Mouse (Mus musculus): ENCODE measurements around the gene Timm10. TPM values are rescaled to one million over a fixed set of nuclear protein-coding genes. Genes with fewer than 3 reads are reported as not detected.

Gene Timm10
- polyA plus RNA-seq, 1 experiment: 28.5 TPM

GRCm38 (mm10) chr2:84819861-84820260 is 6.9 kb upstream of the Timm10 start:
- TF ChIP-seq CTCF (IDR thresholded peaks at IDR 0.05; ENCODE audit: control insufficient read depth, insufficient read depth, insufficient replicate concordance, low read depth, low read length) (no peak), POLR2A (IDR thresholded peaks at IDR 0.05; ENCODE audit: control insufficient read depth, low read depth, low read length) (no peak)
- H3K4me3 ChIP-seq (ENCODE audit: control insufficient read depth, low read depth, low read length): no peak overlapping the region
- H3K36me3 ChIP-seq (ENCODE audit: control insufficient read depth, insufficient read depth, low read length): no peaks in the 10 kb centered on the region
- no peaks in the 10 kb centered on the region; the same call in 1 of the 2 replicates for H3K27me3 ChIP-seq (ENCODE audit: control insufficient read depth, insufficient read depth, low read length)
- H3K27ac ChIP-seq (ENCODE audit: control insufficient read depth, insufficient read depth, low read depth, low read length): no peak overlapping the region
- H3K4me1 ChIP-seq (ENCODE audit: control insufficient read depth, insufficient read depth, low read length): peaks cover 7% of the 10 kb centered on the region

GRCm38 (mm10) chr2:84822552-84822951 is 4.2 kb upstream of the Timm10 start, which contains the start of gene Smtnl1:
Gene Smtnl1, minus strand, starts transcription at chr2:84822652.
- no peak for TF ChIP-seq POLR2A (IDR thresholded peaks at IDR 0.05; ENCODE audit: control insufficient read depth, low read depth, low read length)
- no peak for TF ChIP-seq CTCF (IDR thresholded peaks at IDR 0.05; ENCODE audit: control insufficient read depth, insufficient read depth, insufficient replicate concordance, low read depth, low read length)
- Histone ChIP-seq H3K27ac (ENCODE audit: control insufficient read depth, insufficient read depth, low read depth, low read length) (no peak within 1 kb of the TSS), H3K36me3 (ENCODE audit: control insufficient read depth, insufficient read depth, low read length) (no peaks in the 10 kb centered on the region)

GRCm38 (mm10) chr2:84823237-84823636 is 3.6 kb upstream of the Timm10 start:
- Histone ChIP-seq H3K36me3 (ENCODE audit: control insufficient read depth, insufficient read depth, low read length) (no peaks in the 10 kb centered on the region), H3K27ac (ENCODE audit: control insufficient read depth, insufficient read depth, low read depth, low read length) (no peak overlapping the region), H3K4me3 (ENCODE audit: control insufficient read depth, low read depth, low read length) (no peak overlapping the region), H3K4me1 (ENCODE audit: control insufficient read depth, insufficient read depth, low read length) (peaks cover 12% of the 10 kb centered on the region), H3K27me3 (ENCODE audit: control insufficient read depth, insufficient read depth, low read length) (no peaks in the 10 kb centered on the region)
- no peak for TF ChIP-seq CTCF (IDR thresholded peaks at IDR 0.05; ENCODE audit: control insufficient read depth, insufficient read depth, insufficient replicate concordance, low read depth, low read length)
- TF ChIP-seq POLR2A (IDR thresholded peaks at IDR 0.05; ENCODE audit: control insufficient read depth, low read depth, low read length): no peak

More at GRCm38 (mm10) chr2:84822552-84822951, 4.2 kb upstream of the Timm10 start, which contains the start of gene Smtnl1:
- Histone ChIP-seq H3K27me3 (ENCODE audit: control insufficient read depth, insufficient read depth, low read length) (no peaks in the 10 kb centered on the region), H3K4me3 (ENCODE audit: control insufficient read depth, low read depth, low read length) (no peak within 1 kb of the TSS), H3K4me1 (ENCODE audit: control insufficient read depth, insufficient read depth, low read length) (peaks cover 11% of the 10 kb centered on the region)

GRCm38 (mm10) chr2:84827283-84827920 is 605 bp downstream of the Timm10 start:
- TF ChIP-seq POLR2A (IDR thresholded peaks at IDR 0.05; ENCODE audit: control insufficient read depth, low read depth, low read length): no peak
- no peaks in the 10 kb centered on the region for H3K36me3 ChIP-seq (ENCODE audit: control insufficient read depth, insufficient read depth, low read length)
- peak overlapping the region; percentile 91 for H3K27ac ChIP-seq (ENCODE audit: control insufficient read depth, insufficient read depth, low read depth, low read length)

DNA sequence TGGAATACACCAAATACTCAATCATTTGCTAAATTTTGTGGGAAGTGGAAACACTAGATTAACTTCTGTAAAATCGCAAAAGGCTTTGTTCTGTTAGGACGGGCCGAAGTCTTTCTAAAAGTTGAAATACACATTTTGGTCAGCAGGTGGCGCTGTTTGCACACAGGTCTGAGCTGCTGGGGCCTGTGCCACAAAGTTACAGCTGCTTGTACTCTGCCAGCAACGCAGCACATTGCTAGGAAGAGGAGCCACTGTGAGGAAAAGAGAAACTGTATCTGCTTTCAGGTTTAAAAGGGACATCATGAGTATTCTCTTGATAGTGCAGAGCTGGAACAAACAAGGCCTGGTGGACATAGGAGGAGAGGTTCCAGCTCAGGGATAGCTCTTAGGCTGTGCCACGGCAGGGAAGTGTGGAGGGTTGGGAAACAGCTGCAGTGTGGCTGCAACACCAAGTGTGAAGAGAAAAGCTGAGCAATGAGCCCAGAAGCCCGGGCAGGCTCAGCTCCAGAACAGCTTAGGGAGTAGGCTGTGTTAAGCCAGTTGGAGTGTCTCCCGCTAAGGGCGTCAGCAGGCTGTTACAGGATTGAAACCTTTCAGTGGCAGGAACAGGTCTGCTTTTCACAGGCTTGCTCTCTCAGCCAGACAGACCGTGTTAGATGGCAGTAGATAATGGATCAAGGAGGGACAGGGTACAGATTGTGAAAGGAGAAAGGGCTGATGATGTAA is 5.0 kb downstream of the Timm10 start:
- 0 out of 2 replicates have a peak overlapping the region, but pooled peaks have one; percentile 40 for H3K27ac ChIP-seq (ENCODE audit: control insufficient read depth, insufficient read depth, low read depth, low read length)
- H3K27me3 ChIP-seq (ENCODE audit: control insufficient read depth, insufficient read depth, low read length): no peaks in the 10 kb centered on the region

More at GRCm38 (mm10) chr2:84827283-84827920, 605 bp downstream of the Timm10 start:
- Histone ChIP-seq H3K4me1 (ENCODE audit: control insufficient read depth, insufficient read depth, low read length) (peaks cover 13% of the 10 kb centered on the region), H3K27me3 (ENCODE audit: control insufficient read depth, insufficient read depth, low read length) (no peaks in the 10 kb centered on the region), H3K4me3 (ENCODE audit: control insufficient read depth, low read depth, low read length) (peak overlapping the region; percentile 100)

GRCm38 (mm10) chr2:84837107-84837506 is 10.3 kb downstream of the Timm10 start:
- Histone ChIP-seq H3K36me3 (ENCODE audit: control insufficient read depth, insufficient read depth, low read length) (no peaks in the 10 kb centered on the region), H3K4me1 (ENCODE audit: control insufficient read depth, insufficient read depth, low read length) (peaks cover 16% of the 10 kb centered on the region), H3K27ac (ENCODE audit: control insufficient read depth, insufficient read depth, low read depth, low read length) (no peak overlapping the region), H3K4me3 (ENCODE audit: control insufficient read depth, low read depth, low read length) (no peak overlapping the region), H3K27me3 (ENCODE audit: control insufficient read depth, insufficient read depth, low read length) (no peaks in the 10 kb centered on the region)
- TF ChIP-seq POLR2A (IDR thresholded peaks at IDR 0.05; ENCODE audit: control insufficient read depth, low read depth, low read length): no peak
- no peak for TF ChIP-seq CTCF (IDR thresholded peaks at IDR 0.05; ENCODE audit: control insufficient read depth, insufficient read depth, insufficient replicate concordance, low read depth, low read length)

More for the DNA sequence above, 5.0 kb downstream of the Timm10 start:
- Histone ChIP-seq H3K4me1 (ENCODE audit: control insufficient read depth, insufficient read depth, low read length) (peaks cover 8% of the 10 kb centered on the region), H3K36me3 (ENCODE audit: control insufficient read depth, insufficient read depth, low read length) (no peaks in the 10 kb centered on the region), H3K4me3 (ENCODE audit: control insufficient read depth, low read depth, low read length) (no peak overlapping the region)
- TF ChIP-seq POLR2A (IDR thresholded peaks at IDR 0.05; ENCODE audit: control insufficient read depth, low read depth, low read length) (no peak), CTCF (IDR thresholded peaks at IDR 0.05; ENCODE audit: control insufficient read depth, insufficient read depth, insufficient replicate concordance, low read depth, low read length) (peak; percentile 89; the same call in 1 of the 2 replicates)

- Histone ChIP-seq H3K27me3 (ENCODE audit: control insufficient read depth, insufficient read depth, low read length) (no peaks in the 10 kb centered on the region), H3K27ac (ENCODE audit: control insufficient read depth, insufficient read depth, low read depth, low read length) (no peak overlapping the region), H3K4me3 (ENCODE audit: control insufficient read depth, low read depth, low read length) (no peak overlapping the region), H3K4me1 (ENCODE audit: control insufficient read depth, insufficient read depth, low read length) (peaks cover 16% of the 10 kb centered on the region), H3K36me3 (ENCODE audit: control insufficient read depth, insufficient read depth, low read length) (no peaks in the 10 kb centered on the region)
- no peak for TF ChIP-seq POLR2A (IDR thresholded peaks at IDR 0.05; ENCODE audit: control insufficient read depth, low read depth, low read length)
Observed at GRCm38 (mm10) chr2:84837817-84838592, 11.2 kb downstream of the Timm10 start.

All from testis, adult 2 months (tissue).